Mouse (Mus musculus) kidney, postnatal 14 days (tissue): Measurements from ENCODE around the gene Actn4.
A peak's percentile ranks its signal among the peaks of the same experiment; 100 is the strongest.

Source experiments
- DNase-seq: peaks from one replicate; pipeline ENCODE4 v3.0.0; 2022; ENCODE audit warnings: mixed read lengths

Gene Actn4

GRCm38 (mm10) chr7:28961927-28962670 lies at the start of gene Actn4:
Gene Actn4, minus strand, starts transcription at chr7:28962340.
- DNase-seq, result peak; percentile 100

GRCm38 (mm10) chr7:29008714-29009113 lies 46.6 kb upstream of the Actn4 start:
- no peak for DNase-seq

- no peak for DNase-seq
Observed at GRCm38 (mm10) chr7:29008171-29008570, 46.0 kb upstream of the Actn4 start.

GRCm38 (mm10) chr7:29007224-29008101 lies 45.3 kb upstream of the Actn4 start:
- no peak for DNase-seq

DNA sequence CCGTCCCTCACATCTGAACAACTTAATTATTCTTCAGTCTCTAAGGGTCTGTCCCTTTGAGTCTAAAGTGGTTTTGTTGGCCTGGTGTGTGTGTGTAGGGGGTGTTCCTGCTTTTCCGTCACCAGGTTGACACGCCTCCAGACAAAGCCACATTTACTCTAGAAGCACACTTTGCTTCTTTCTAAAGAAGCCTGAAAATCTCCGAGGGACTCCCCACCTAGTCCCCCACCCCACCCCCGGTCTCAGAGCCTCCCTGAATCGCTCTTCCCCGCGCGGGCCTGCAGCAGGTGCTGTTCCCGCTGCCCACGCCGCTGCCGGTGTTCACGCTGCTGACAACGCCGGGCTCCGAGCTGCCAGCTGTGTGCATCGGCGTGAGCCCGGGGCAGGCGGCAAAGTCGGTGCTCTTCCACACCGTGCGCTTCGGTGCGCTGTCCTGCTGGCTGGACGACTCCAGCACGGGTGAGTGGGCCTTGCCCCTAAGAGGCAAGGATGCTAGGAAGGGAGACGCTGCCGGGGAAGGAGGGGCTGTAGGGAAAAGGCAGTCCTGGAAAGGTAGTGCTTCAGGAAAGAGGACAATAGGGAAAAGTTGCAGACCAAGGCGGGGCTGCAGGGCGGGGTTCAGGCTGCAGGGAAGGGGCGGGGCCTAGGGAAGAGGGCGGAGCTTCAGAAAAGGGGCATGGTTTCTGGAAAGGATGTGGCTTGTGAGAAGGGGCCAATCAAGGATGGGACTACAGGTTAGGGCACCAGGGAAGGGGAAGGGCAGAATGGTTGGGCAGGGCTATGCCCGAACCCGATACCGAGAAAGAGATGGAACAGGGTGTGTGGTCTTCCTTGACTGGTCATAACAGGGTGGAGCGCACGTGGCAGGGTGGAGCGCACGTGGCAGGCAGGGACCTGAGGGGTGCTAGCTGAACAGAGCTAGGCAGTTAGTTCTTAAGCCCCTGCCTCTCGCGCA lies 38.8 kb upstream of the Actn4 start:
- DNase-seq, result peak; percentile 67

GRCm38 (mm10) chr7:28993402-28993801 lies 31.3 kb upstream of the Actn4 start:
- DNase-seq, result no peak

GRCm38 (mm10) chr7:28992997-28993396 lies 30.9 kb upstream of the Actn4 start:
- no peak for DNase-seq

- no peak for DNase-seq
Observed at GRCm38 (mm10) chr7:28991616-28992015, 29.5 kb upstream of the Actn4 start.

DNA sequence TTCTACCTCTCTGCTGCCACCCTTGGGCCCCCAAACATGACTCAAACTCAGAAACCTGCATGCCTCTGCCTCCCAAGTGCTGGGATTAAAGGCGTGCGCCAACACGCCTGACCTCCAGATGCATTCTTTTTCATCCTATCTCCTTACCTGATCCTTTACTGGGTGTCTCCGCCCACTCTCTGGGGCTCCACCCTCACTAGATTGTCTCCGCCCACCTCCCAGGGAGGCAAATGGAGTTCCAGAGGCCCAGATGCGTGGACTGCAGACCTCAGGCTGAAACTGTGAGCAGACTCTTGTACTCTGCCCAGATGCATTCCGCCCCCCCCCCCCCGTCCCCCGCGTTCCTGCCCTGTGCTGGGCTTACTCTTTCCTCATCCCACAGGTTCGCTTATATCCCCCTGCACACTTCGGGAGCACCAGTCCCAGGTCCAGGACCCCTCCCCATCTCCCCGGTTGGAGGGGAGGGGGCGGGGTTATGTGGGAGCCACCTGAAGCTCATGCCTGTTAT lies 28.7 kb upstream of the Actn4 start:
- no peak for DNase-seq

- no peak for DNase-seq
Observed at GRCm38 (mm10) chr7:28985207-28985606, 23.1 kb upstream of the Actn4 start.

- no peak for DNase-seq
Observed at GRCm38 (mm10) chr7:28984452-28984851, 22.3 kb upstream of the Actn4 start.

GRCm38 (mm10) chr7:28983849-28984248 lies 21.7 kb upstream of the Actn4 start:
- DNase-seq, result no peak

DNA sequence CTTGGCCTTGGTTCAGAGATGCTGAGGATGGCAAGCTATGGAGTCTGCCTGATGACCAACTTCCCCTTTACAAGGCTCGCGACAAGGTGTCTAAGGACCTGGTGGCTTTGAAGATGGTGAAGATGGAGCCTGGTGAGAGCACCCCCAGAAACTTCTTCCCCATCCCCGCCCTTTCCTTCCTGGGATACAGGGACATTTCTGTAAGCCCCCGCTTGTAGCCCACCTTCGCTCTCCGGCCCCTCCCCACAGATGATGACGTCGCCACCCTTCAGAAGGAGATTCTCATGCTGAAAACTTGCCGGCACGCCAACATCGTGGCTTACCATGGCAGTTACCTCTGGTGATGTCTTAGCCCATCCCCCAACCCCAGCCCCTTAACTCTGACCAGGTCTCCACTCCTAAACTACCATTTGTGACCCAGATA lies 21.0 kb upstream of the Actn4 start:
- DNase-seq, result no peak

- no peak for DNase-seq
Observed at GRCm38 (mm10) chr7:28982274-28983013, 20.3 kb upstream of the Actn4 start.

- peak; percentile 99 for DNase-seq
Observed at GRCm38 (mm10) chr7:28981651-28982273, 19.6 kb upstream of the Actn4 start, which contains the start of the genes Eif3k and Map4k1. Gene Eif3k, minus strand, starts transcription at chr7:28981864. Gene Map4k1, plus strand, starts transcription at chr7:28982050.

- peak; percentile 77 for DNase-seq
Observed at GRCm38 (mm10) chr7:28977556-28977955, 15.4 kb upstream of the Actn4 start.

DNA sequence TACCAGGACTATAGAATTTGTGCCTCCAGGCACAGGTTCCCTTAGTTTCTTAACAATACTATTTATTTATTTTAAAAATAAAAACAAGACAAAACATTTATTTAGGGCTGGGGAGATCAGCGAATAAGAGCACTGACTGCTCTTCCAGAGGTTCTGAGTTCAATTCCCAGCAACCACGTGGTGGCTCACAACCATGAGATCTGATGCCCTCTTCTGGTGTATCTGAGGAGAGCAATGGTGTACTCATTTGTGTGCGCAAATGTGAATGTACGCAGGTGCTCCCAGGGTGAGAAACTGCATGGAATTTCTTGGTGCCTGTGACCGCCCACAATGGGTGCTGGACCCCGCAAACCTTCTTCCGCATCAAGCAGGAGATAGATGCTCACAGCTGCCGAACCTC lies 10.9 kb upstream of the Actn4 start:
- DNase-seq, result no peak

DNA sequence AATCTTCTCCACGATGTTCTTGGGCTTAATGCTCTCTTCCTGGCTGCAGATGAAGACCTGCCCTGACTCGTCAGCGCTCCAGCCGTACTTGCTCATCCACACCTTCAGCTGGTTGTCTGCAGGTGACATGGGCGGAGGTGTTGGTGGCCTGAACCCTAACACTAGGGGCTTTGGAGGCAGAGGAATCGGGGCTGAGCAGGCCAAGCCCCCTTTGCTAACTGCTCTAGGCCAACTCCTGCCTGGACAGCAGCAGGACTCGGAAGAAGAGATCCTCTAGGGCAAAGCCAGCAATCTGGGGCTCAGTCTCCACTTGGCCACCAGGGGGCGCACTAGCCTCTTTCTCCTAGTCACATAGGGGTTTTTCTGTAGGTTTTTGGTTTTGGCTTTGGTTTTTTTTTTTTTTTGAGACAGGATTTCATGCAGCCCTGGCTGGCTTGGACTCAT lies 10.4 kb upstream of the Actn4 start:
- peak; percentile 82 for DNase-seq

DNA sequence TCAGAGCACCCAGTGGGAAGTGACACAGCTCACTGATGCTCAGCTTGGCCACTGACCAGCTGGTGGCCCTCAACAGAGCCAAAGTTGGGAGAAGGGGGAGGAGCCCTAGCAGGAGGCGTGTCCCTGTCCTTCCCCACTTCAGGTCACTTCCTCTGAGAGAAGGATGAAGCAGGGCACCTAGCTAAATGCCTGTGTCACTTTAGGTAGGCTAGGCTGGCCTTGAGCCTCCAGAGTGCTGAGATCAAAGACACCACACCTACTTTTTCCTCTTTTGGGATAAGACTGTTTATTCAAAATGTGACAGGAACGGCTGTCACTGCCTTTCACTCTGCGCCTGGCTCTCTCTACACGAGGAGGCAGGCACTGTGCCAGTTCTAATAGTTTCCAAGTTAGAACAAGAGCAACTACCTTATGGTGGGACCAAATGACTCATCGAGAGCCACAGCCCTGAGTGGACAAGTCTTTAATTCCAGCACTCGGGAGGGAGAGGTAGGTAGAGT lies 9.7 kb upstream of the Actn4 start:
- peak; percentile 62 for DNase-seq

DNA sequence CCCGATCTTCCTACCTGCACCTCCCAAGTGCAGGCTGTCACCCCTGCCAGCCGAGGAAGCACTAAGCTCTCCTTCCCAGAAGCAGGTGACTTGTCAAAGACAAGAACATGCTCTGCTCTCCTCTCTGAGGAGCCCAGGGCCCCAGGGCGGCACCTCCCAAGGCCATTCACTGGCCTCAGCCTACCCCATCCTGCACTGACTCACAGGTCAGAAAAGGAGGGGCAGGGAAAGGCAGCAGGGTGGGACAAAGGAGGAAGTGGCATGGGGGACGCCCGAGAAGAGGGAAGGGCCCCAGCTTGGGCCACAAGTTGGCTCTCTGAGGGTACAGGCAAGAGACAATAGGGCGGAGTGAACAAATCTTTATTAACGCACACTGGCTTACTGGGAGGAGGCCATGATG lies 8.9 kb upstream of the Actn4 start:
- no peak for DNase-seq
